In genomic region chr9:27276282-27276839, GRCm38 (mm10) we compare ENCODE assay signal across 24 mouse cellular contexts.
"Had no signal": no experiment of that assay in that cellular context is flagged by ENCODE, and none has a peak within 500 bp of the region (broad histone marks: within the 10 kb centered on the region; RNA-seq: fewer than 3 reads in every experiment).

No protein-coding gene starts in this region.

- H3K9me3 ChIP-seq: heart, embryonic 10.5 days; heart, embryonic 12.5 days; hindbrain, embryonic 12.5 days; intestine, embryonic 15.5 days; limb, embryonic 10.5 days; limb, embryonic 12.5 days; liver, embryonic 13.5 days had no signal

- H3K4me2 ChIP-seq: heart, embryonic 12.5 days; hindbrain, embryonic 12.5 days; intestine, embryonic 15.5 days; limb, embryonic 12.5 days; liver, embryonic 11.5 days; liver, embryonic 13.5 days had no signal

- ATAC-seq: inflammation-experienced regulatory T-cells, adult 6 months; intestine, embryonic 15.5 days; intestine, postnatal 0 days had no signal

- H3K27ac ChIP-seq: gastrocnemius, adult 2 months; heart, embryonic 10.5 days; hindbrain, embryonic 12.5 days; intestine, embryonic 15.5 days; layer of hippocampus, adult 2 months; left cerebral cortex, adult 2 months; limb, embryonic 10.5 days; limb, embryonic 12.5 days; liver, embryonic 13.5 days had no signal

- DNase-seq: gastrocnemius, adult 2 months; gastrocnemius, postnatal 10 days; gastrocnemius, postnatal 25 days; heart, adult 18-20 months; heart, postnatal 10 days; heart, postnatal 4 days; kidney, adult 18-20 months; kidney, adult 8-10 months; kidney, postnatal 10 days; kidney, postnatal 25 days; kidney, postnatal 4 days; liver; liver, embryonic 13.5 days had no signal

- H3K36me3 ChIP-seq: heart, embryonic 10.5 days; heart, embryonic 12.5 days; hindbrain, embryonic 12.5 days; intestine, embryonic 15.5 days; limb, embryonic 10.5 days; limb, embryonic 12.5 days; liver, embryonic 13.5 days had no signal

- H3K9ac ChIP-seq: heart, embryonic 12.5 days; hindbrain, embryonic 12.5 days; intestine, embryonic 15.5 days; limb, embryonic 12.5 days; liver, embryonic 13.5 days had no signal

- H3K4me1 ChIP-seq: heart, embryonic 10.5 days; heart, embryonic 12.5 days; intestine, embryonic 15.5 days; liver, embryonic 13.5 days had no signal

- H3K4me3 ChIP-seq: gastrocnemius, adult 2 months; heart, embryonic 10.5 days; heart, embryonic 12.5 days; hindbrain, embryonic 12.5 days; intestine, embryonic 15.5 days; layer of hippocampus, adult 2 months; left cerebral cortex, adult 2 months; limb, embryonic 10.5 days; limb, embryonic 12.5 days; liver, embryonic 13.5 days had no signal

- H3K27me3 ChIP-seq: heart, embryonic 12.5 days; hindbrain, embryonic 12.5 days; intestine, embryonic 15.5 days; liver, embryonic 13.5 days had no signal
